Mouse (Mus musculus) erythroblast, embryonic 14.5 days (primary cell): Measurements from ENCODE around the gene Casp9. TPM values are rescaled to one million over a fixed set of nuclear protein-coding genes. Genes with fewer than 3 reads are reported as not detected.

ENCODE experiments used
- H3K27me3 ChIP-seq: 2 replicates; pipeline ENCODE4 v1.6.1; 2012; ENCODE audit warnings: inconsistent platforms; ENCODE audit not compliant: control insufficient read depth
- H3K36me3 ChIP-seq: 2 replicates; pipeline ENCODE4 v1.6.1; 2012; ENCODE audit warnings: mild to moderate bottlenecking, inconsistent platforms; ENCODE audit not compliant: control insufficient read depth
- H3K4me1 ChIP-seq: 2 replicates; pipeline ENCODE4 v1.6.1; 2012; ENCODE audit warnings: inconsistent platforms; ENCODE audit not compliant: control insufficient read depth
- H3K4me3 ChIP-seq: replicated peaks from 2 replicates; pipeline ENCODE3; 2012; ENCODE audit warnings: moderate library complexity, mild to moderate bottlenecking, inconsistent platforms
- H3K9me3 ChIP-seq: 2 replicates; pipeline ENCODE4 v1.6.1; 2012; ENCODE audit warnings: low read length, inconsistent platforms, mixed read lengths; ENCODE audit not compliant: control insufficient read depth
- GATA1 ChIP-seq: IDR thresholded peaks from 2 replicates; pipeline ENCODE4 v1.6.1; 2012; ENCODE audit warnings: low read length, inconsistent platforms, mixed read lengths
- TAL1 ChIP-seq: IDR thresholded peaks from 3 replicates; pipeline ENCODE4 v1.6.1; 2012; ENCODE audit warnings: low read length, inconsistent platforms, mixed read lengths
- polyA plus RNA-seq: library from polyadenylated mRNA; stranded (reverse); fragments of >175 nt; gene quantifications from 2 replicates; pipeline ENCODE4 v1.2.3, GENCODE M21; 2012

Gene Casp9
- polyA plus RNA-seq, 1 experiment, result 2.3 TPM

- Histone ChIP-seq H3K27me3 (no peaks in the 10 kb centered on the region), H3K36me3 (peaks cover 56% of the 10 kb centered on the region), H3K4me1 (peaks cover 8% of the 10 kb centered on the region), H3K4me3 (no peak overlapping the region), H3K9me3 (no peaks in the 10 kb centered on the region)
- TF ChIP-seq TAL1 (no peak), GATA1 (no peak)
Observed at GRCm38 (mm10) chr4:141865006-141865405, 71.6 kb downstream of the Casp9 start.

Other genes starting within 250 kb of the Casp9 start
- gene Fblim1, start 187.5 kb upstream of the Casp9 start, polyA plus RNA-seq, result 0.02 TPM in 2 replicates
- gene Tmem82, start 175.0 kb upstream of the Casp9 start, polyA plus RNA-seq, result 0.03 TPM in 1 of 2 replicates, not detected in the other
- gene Slc25a34, start 169.8 kb upstream of the Casp9 start, polyA plus RNA-seq, result not detected in 2 replicates
- 1.1 and 1.4 TPM in 2 replicates for gene Plekhm2, start 128.7 kb upstream of the Casp9 start, polyA plus RNA-seq
- 0.11 TPM in 1 of 2 replicates, not detected in the other for gene Rsc1a1, start 108.0 kb upstream of the Casp9 start, polyA plus RNA-seq
- 0.58 and 0.85 TPM in 2 replicates for gene Ddi2, start 70.2 kb upstream of the Casp9 start, polyA plus RNA-seq
- gene Agmat, start 46.9 kb upstream of the Casp9 start, polyA plus RNA-seq, result 0.11 and 0.19 TPM in 2 replicates
- gene Dnajc16, start 2.7 kb upstream of the Casp9 start, polyA plus RNA-seq, result 0.14 and 0.15 TPM in 2 replicates
- not detected in 2 replicates for gene Cela2a, start 32.5 kb downstream of the Casp9 start, polyA plus RNA-seq
- gene Ctrc, start 52.7 kb downstream of the Casp9 start, polyA plus RNA-seq, result not detected in 2 replicates
- 3.7 and 4.2 TPM in 2 replicates for gene Efhd2, start 81.3 kb downstream of the Casp9 start, polyA plus RNA-seq
- not detected in 2 replicates for gene Fhad1, start 221.5 kb downstream of the Casp9 start, polyA plus RNA-seq